Mouse (Mus musculus): Measurements from ENCODE around the gene Synj1. TPM values are rescaled to one million over a fixed set of nuclear protein-coding genes. Genes with fewer than 3 reads are reported as not detected.
A peak's percentile ranks its signal among the peaks of the same experiment; 100 is the strongest.

Synj1 gene
- polyA plus RNA-seq, 1 experiment from 2014 or later, result 13.5 TPM

- no peak overlapping the region for H3K9ac ChIP-seq
- 91% methylated on average over 7 of the region's 7 CpGs for WGBS
- no peak overlapping the region for H3K4me2 ChIP-seq (replicated peaks)
- no peak overlapping the region for H3K4me3 ChIP-seq (replicated peaks)
- H3K27me3 ChIP-seq, result no peaks in the 10 kb centered on the region
- no peaks in the 10 kb centered on the region for H3K4me1 ChIP-seq
- ATAC-seq (ENCODE audit: insufficient number of reproducible peaks, low FRiP score, low TSS enrichment, low read depth), result no peak
- no peak overlapping the region for H3K27ac ChIP-seq (replicated peaks)
- peaks cover 15% of the 10 kb centered on the region; the same call in 1 of the 2 replicates for H3K36me3 ChIP-seq
- H3K9me3 ChIP-seq (replicated peaks), result no peaks in the 10 kb centered on the region
Observed at GRCm38 (mm10) chr16:90941246-90941645, 69.9 kb downstream of the Synj1 start.

- peaks cover 3% of the 10 kb centered on the region; the same call in 1 of the 2 replicates for H3K4me1 ChIP-seq
- 0 out of 2 replicates have a peak, but pooled peaks cover 3% of the 10 kb centered on the region for H3K36me3 ChIP-seq
- under 1% methylated on average over 56 of the region's 56 CpGs for WGBS
Observed at GRCm38 (mm10) chr16:90934687-90935328, 76.3 kb downstream of the Synj1 start, which contains the start of gene Cfap298. TSS of gene Cfap298 (minus strand) at chr16:90935114.

GRCm38 (mm10) chr16:90934193-90934686 lies 76.9 kb downstream of the Synj1 start:
- H3K27ac ChIP-seq (replicated peaks), result peak overlapping the region; percentile 83
- 0 out of 2 replicates have a peak, but pooled peaks cover 7% of the 10 kb centered on the region for H3K36me3 ChIP-seq
- peak; percentile 61; the same call in 1 of the 2 replicates for ATAC-seq (ENCODE audit: insufficient number of reproducible peaks, low FRiP score, low TSS enrichment, low read depth)

More at GRCm38 (mm10) chr16:90934687-90935328, 76.3 kb downstream of the Synj1 start, which contains the start of gene Cfap298:
- Histone ChIP-seq H3K4me3 (replicated peaks) (peak within 1 kb of the TSS; percentile 77), H3K9ac (peak within 1 kb of the TSS; percentile 60), H3K27me3 (no peaks in the 10 kb centered on the region), H3K4me2 (replicated peaks) (peak within 1 kb of the TSS; percentile 68), H3K27ac (replicated peaks) (peak within 1 kb of the TSS; percentile 83), H3K9me3 (replicated peaks) (no peaks in the 10 kb centered on the region)
- ATAC-seq (ENCODE audit: insufficient number of reproducible peaks, low FRiP score, low TSS enrichment, low read depth), result peak; percentile 95

GRCm38 (mm10) chr16:90933534-90934176 lies 77.5 kb downstream of the Synj1 start:
- H3K9me3 ChIP-seq (replicated peaks), result no peaks in the 10 kb centered on the region
- 0 out of 2 replicates have a peak, but pooled peaks cover 7% of the 10 kb centered on the region for H3K36me3 ChIP-seq
- H3K4me1 ChIP-seq, result peaks cover 3% of the 10 kb centered on the region; the same call in 1 of the 2 replicates
- H3K9ac ChIP-seq, result peak overlapping the region; percentile 60; the same call in 1 of the 2 replicates
- H3K27me3 ChIP-seq, result no peaks in the 10 kb centered on the region
- 21% methylated on average over 13 of the region's 13 CpGs for WGBS
- peak overlapping the region; percentile 83 for H3K27ac ChIP-seq (replicated peaks)
- H3K4me2 ChIP-seq (replicated peaks), result peak overlapping the region; percentile 68
- H3K4me3 ChIP-seq (replicated peaks), result peak overlapping the region; percentile 77
- ATAC-seq (ENCODE audit: insufficient number of reproducible peaks, low FRiP score, low TSS enrichment, low read depth), result no peak

More at GRCm38 (mm10) chr16:90934193-90934686, 76.9 kb downstream of the Synj1 start:
- no peaks in the 10 kb centered on the region for H3K27me3 ChIP-seq
- H3K9me3 ChIP-seq (replicated peaks), result no peaks in the 10 kb centered on the region
- peak overlapping the region; percentile 60 for H3K9ac ChIP-seq
- peak overlapping the region; percentile 77 for H3K4me3 ChIP-seq (replicated peaks)
- H3K4me2 ChIP-seq (replicated peaks), result peak overlapping the region; percentile 68
- WGBS, result under 1% methylated on average over 38 of the region's 38 CpGs
- peaks cover 3% of the 10 kb centered on the region; the same call in 1 of the 2 replicates for H3K4me1 ChIP-seq

GRCm38 (mm10) chr16:90927446-90927845 lies 83.7 kb downstream of the Synj1 start:
- WGBS, result 89% methylated on average over 4 of the region's 4 CpGs
- ATAC-seq (ENCODE audit: insufficient number of reproducible peaks, low FRiP score, low TSS enrichment, low read depth), result no peak
- Histone ChIP-seq H3K9ac (no peak overlapping the region), H3K4me3 (replicated peaks) (no peak overlapping the region), H3K27me3 (no peaks in the 10 kb centered on the region), H3K27ac (replicated peaks) (no peak overlapping the region), H3K4me2 (replicated peaks) (no peak overlapping the region), H3K4me1 (no peaks in the 10 kb centered on the region), H3K9me3 (replicated peaks) (no peaks in the 10 kb centered on the region), H3K36me3 (peaks cover 17% of the 10 kb centered on the region)

GRCm38 (mm10) chr16:90925461-90925860 lies 85.6 kb downstream of the Synj1 start:
- no peak overlapping the region for H3K4me3 ChIP-seq (replicated peaks)
- no peaks in the 10 kb centered on the region for H3K27me3 ChIP-seq
- no peak overlapping the region for H3K4me2 ChIP-seq (replicated peaks)
- peaks cover 17% of the 10 kb centered on the region for H3K36me3 ChIP-seq
- ATAC-seq (ENCODE audit: insufficient number of reproducible peaks, low FRiP score, low TSS enrichment, low read depth), result no peak
- no peak overlapping the region for H3K9ac ChIP-seq
- no peak overlapping the region for H3K27ac ChIP-seq (replicated peaks)
- WGBS, result 25% methylated on average over 5 of the region's 5 CpGs
- H3K9me3 ChIP-seq (replicated peaks), result no peaks in the 10 kb centered on the region
- no peaks in the 10 kb centered on the region for H3K4me1 ChIP-seq

- WGBS, result 83% methylated on average over 13 of the region's 13 CpGs
- no peak overlapping the region for H3K4me3 ChIP-seq (replicated peaks)
- no peaks in the 10 kb centered on the region for H3K4me1 ChIP-seq
- no peak overlapping the region for H3K9ac ChIP-seq
- no peaks in the 10 kb centered on the region for H3K9me3 ChIP-seq (replicated peaks)
- H3K36me3 ChIP-seq, result peaks cover 13% of the 10 kb centered on the region
- no peak for ATAC-seq (ENCODE audit: insufficient number of reproducible peaks, low FRiP score, low TSS enrichment, low read depth)
- H3K27me3 ChIP-seq, result no peaks in the 10 kb centered on the region
- no peak overlapping the region for H3K4me2 ChIP-seq (replicated peaks)
- no peak overlapping the region for H3K27ac ChIP-seq (replicated peaks)
Observed at GRCm38 (mm10) chr16:90924606-90925370, 86.3 kb downstream of the Synj1 start.

- Histone ChIP-seq H3K9ac (no peak overlapping the region), H3K4me1 (no peaks in the 10 kb centered on the region), H3K27ac (replicated peaks) (no peak overlapping the region), H3K27me3 (no peaks in the 10 kb centered on the region; the same call in 1 of the 2 replicates), H3K9me3 (replicated peaks) (no peaks in the 10 kb centered on the region), H3K4me3 (replicated peaks) (no peak overlapping the region), H3K4me2 (replicated peaks) (no peak overlapping the region), H3K36me3 (peaks cover 7% of the 10 kb centered on the region)
- 59% methylated on average over 10 of the region's 10 CpGs for WGBS
- ATAC-seq (ENCODE audit: insufficient number of reproducible peaks, low FRiP score, low TSS enrichment, low read depth), result no peak
Observed at GRCm38 (mm10) chr16:90921471-90922159, 89.5 kb downstream of the Synj1 start.

GRCm38 (mm10) chr16:90917156-90917555 lies 94.0 kb downstream of the Synj1 start:
- 69% methylated on average over 8 of the region's 8 CpGs for WGBS
- Histone ChIP-seq H3K4me1 (no peaks in the 10 kb centered on the region), H3K4me3 (replicated peaks) (no peak overlapping the region), H3K9ac (no peak overlapping the region), H3K27me3 (no peaks in the 10 kb centered on the region; the same call in 1 of the 2 replicates), H3K9me3 (replicated peaks) (no peaks in the 10 kb centered on the region), H3K36me3 (no peaks in the 10 kb centered on the region), H3K27ac (replicated peaks) (no peak overlapping the region), H3K4me2 (replicated peaks) (no peak overlapping the region)
- no peak for ATAC-seq (ENCODE audit: insufficient number of reproducible peaks, low FRiP score, low TSS enrichment, low read depth)

GRCm38 (mm10) chr16:90916040-90916481 lies 95.0 kb downstream of the Synj1 start:
- Histone ChIP-seq H3K36me3 (no peaks in the 10 kb centered on the region), H3K4me3 (replicated peaks) (no peak overlapping the region), H3K4me2 (replicated peaks) (no peak overlapping the region), H3K27ac (replicated peaks) (no peak overlapping the region), H3K9ac (no peak overlapping the region), H3K9me3 (replicated peaks) (no peaks in the 10 kb centered on the region), H3K27me3 (no peaks in the 10 kb centered on the region; the same call in 1 of the 2 replicates), H3K4me1 (no peaks in the 10 kb centered on the region)
- no peak for ATAC-seq (ENCODE audit: insufficient number of reproducible peaks, low FRiP score, low TSS enrichment, low read depth)
- 35% methylated on average over 12 of the region's 12 CpGs for WGBS
